Mouse (Mus musculus) cortical plate, adult 2 months (tissue): ENCODE measurements around the gene Rbm20. TPM values are rescaled to one million over a fixed set of nuclear protein-coding genes. Genes with fewer than 3 reads are reported as not detected.

ENCODE experiments used
- H3K27ac ChIP-seq: fragments of 200-500 bp; 2 replicates; pipeline ENCODE4 v1.5.1; 2012; ENCODE audit warnings: low read length, control low read depth, inconsistent platforms; ENCODE audit not compliant: insufficient read depth
- H3K4me1 ChIP-seq: fragments of 200-500 bp; 2 replicates; pipeline ENCODE4 v1.6.1; 2011; ENCODE audit warnings: low read length; ENCODE audit not compliant: control insufficient read depth, insufficient read depth
- H3K4me3 ChIP-seq: fragments of 200-500 bp; 2 replicates; pipeline ENCODE4 v1.5.1; 2011; ENCODE audit warnings: mild to moderate bottlenecking, low read length, control low read depth; ENCODE audit not compliant: insufficient read depth
- CTCF ChIP-seq: fragments of 200-500 bp; IDR thresholded peaks from 2 replicates; pipeline ENCODE4 v1.5.1; 2011; ENCODE audit warnings: mild to moderate bottlenecking, control low read depth, low read length; ENCODE audit not compliant: insufficient read depth; ENCODE audit errors: extremely low read depth
- POLR2A ChIP-seq: fragments of 200-500 bp; IDR thresholded peaks from 2 replicates; pipeline ENCODE4 v1.6.1; 2011; ENCODE audit warnings: mild to moderate bottlenecking, low read length, control low read depth; ENCODE audit not compliant: insufficient read depth; ENCODE audit errors: extremely low read depth
- polyA plus RNA-seq: library from polyadenylated mRNA; depleted of rRNA; stranded (reverse); fragments of >200 nt; gene quantifications from 2 replicates; pipeline ENCODE4 v1.2.3, GENCODE M21; 2012

Gene Rbm20
- polyA plus RNA-seq, 1 experiment = 2.8 TPM

DNA sequence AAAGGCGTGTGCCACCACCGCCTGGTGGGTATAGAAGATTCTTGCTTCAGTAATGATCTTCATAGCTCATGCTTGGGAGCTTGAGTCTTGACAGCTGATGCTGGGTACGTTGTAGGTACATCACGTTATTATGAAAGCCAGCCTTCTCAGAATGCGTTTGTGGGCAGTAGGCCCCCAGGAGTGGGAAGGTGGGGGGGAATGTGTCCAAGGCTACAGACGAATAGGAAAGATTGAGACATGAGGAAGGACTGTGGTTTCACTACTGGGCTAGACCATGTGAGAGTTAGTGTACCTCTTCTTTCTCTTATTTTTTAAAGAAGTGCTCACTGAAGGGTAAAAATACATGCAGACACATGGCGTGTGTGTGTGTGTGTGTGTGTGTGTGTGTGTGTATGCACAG, 8.3 kb upstream of the Rbm20 start:
- H3K4me1 ChIP-seq = no peaks in the 10 kb centered on the region
- H3K27ac ChIP-seq = no peak overlapping the region
- no peak for TF ChIP-seq CTCF
- TF ChIP-seq POLR2A = no peak
- H3K4me3 ChIP-seq = no peak overlapping the region

DNA sequence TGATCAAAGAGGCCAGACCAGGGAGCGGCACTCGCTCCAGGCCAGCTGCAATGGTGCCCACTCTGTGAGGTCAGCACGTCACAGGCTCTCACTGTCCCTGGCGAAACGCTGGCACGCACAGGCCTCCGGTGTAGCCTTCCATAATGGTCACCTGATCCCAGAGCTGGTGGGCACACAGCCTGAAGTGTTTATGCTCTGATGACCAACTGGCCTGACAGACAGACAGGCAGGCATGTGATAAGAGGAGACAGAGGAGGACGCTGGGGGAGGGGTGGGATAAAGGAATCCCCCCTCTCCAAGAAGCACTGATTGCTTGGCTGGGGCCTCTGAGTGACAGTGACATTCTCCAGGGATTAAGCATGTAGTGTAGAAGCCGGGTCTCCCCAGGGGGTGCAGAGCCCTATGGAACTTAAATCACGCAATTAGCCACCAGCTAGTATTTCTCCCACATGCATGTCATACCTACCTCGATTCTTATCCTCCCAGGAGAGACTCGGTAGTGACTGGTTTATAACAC, 6.4 kb upstream of the Rbm20 start:
- no peak overlapping the region for H3K27ac ChIP-seq
- H3K4me1 ChIP-seq = peaks cover 2% of the 10 kb centered on the region; the same call in 1 of the 2 replicates
- no peak for TF ChIP-seq POLR2A
- TF ChIP-seq CTCF = no peak
- H3K4me3 ChIP-seq = no peak overlapping the region

DNA sequence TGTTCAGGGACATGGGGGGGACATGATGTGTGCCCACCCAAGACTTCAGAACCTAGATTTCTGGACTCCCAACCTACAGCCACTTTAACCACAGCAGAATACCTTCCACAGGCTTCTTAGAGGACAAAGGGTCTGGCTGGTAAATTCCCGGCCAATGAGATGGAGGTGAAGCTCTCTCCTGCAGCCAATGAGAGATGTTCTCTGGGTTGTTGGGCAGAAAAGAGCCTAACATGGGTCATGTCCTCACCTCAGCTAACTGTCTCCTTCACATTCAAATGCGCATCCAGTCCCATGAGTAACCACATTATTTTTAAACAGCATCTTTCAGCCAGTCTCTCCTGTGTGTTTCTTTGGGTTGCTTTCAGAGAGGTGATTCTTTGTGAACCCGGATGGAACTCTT, 5.7 kb upstream of the Rbm20 start:
- Histone ChIP-seq H3K4me1 (peaks cover 2% of the 10 kb centered on the region; the same call in 1 of the 2 replicates), H3K27ac (no peak overlapping the region), H3K4me3 (no peak overlapping the region)
- TF ChIP-seq CTCF (no peak), POLR2A (no peak)

DNA sequence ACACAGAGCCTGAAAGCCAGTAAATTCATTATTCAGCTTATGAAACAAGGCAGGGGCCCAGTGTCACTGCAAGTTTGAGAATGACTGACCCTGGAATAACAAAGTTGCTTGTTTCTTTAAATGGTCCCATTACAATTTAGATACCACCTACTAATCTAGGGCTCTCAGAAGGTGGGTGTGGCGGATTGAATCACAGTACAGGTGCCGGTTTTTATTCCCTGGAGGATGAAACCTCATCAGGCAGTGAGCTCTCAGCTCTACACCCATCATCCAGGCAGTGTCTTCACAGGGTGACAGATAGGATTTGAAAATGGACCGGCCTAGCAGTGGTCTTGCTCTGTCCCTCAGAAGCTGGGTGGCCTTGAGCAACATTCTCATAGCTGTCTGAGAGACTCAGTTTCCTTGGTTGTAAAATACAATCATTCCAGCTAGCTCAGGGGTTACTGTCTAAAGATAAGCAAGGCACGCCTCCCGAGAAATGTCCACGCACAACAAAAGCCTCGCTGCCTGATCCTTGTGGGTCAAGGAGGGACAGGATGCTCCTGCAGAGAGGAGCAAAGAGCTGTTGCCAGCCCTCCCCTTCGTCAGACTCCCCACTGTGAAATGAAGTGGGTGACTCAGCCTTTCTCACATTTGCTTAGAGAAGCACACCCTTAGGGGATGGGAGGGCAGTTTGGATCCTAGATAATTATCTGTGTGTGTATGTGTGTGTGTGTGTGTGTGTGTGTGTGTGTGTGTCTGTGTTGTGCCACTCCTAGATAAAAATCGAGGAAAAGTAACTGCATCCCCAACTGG, 2.8 kb upstream of the Rbm20 start:
- TF ChIP-seq CTCF (no peak), POLR2A (no peak)
- no peak overlapping the region for H3K27ac ChIP-seq
- H3K4me3 ChIP-seq = no peak overlapping the region
- peaks cover 2% of the 10 kb centered on the region; the same call in 1 of the 2 replicates for H3K4me1 ChIP-seq

DNA sequence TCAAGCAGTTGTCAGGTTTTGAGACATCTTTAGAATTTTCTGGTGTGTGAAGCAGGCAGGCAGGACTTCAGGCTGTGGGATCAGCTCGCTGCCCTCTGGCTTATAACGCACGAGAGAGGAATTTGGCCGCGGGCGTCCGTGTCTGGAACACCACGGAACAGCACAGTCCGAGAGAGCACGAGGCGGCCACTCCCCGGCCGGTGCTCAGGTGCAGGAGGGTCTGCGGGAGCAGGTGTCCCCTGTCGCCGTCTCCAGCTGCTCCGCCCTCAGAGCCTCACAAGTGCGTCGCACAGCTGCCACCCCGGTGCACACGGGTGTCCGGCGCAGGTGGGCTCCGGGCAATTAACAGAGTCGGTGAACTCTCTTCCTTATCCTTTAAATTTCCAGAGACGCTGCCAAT, 878 bp upstream of the Rbm20 start:
- Histone ChIP-seq H3K27ac (no peak overlapping the region), H3K4me1 (peaks cover 2% of the 10 kb centered on the region; the same call in 1 of the 2 replicates), H3K4me3 (peak overlapping the region; percentile 40; the same call in 1 of the 2 replicates)
- TF ChIP-seq POLR2A (no peak), CTCF (no peak)

DNA sequence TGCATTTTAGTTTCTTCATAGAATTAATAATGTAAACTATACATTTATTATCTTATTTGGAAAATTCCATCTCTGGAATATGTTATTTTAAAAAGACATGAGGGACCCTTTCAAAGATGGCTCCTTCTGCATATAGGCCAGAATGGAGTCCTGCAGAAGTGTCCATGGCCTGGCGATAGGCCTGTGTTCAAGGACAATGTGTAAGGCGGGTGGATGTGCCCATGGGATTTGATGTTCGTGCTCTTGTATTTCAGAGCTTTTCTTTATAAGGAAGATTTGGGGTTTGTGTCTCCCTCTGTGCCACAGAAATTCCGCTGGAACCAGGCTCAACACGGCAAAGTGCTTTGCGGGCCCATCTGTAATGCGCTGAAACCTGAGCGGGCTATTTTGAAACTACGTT, 2.1 kb downstream of the Rbm20 start:
- H3K4me1 ChIP-seq = peaks cover 2% of the 10 kb centered on the region; the same call in 1 of the 2 replicates
- no peak for TF ChIP-seq POLR2A
- TF ChIP-seq CTCF = no peak
- H3K27ac ChIP-seq = no peak overlapping the region
- H3K4me3 ChIP-seq = no peak overlapping the region

DNA sequence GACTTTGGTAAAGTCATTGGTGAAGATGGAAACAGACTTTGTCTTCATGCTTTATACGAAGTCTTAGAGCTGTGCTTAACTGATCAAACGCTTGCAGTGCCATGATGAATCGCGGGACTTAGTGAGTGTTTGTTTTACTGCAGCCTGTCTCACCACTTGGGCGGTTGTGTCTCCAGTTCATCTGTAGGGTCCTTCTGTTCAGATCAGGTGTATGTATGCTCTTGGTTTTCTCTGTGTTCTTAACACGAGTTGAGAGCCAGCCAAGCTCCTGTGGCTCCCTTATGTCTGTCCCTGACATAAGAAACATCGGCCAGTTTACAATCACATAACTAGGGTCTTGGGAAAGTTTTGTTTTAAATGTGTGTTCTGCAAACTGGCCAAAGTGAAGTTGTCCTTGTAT, 2.9 kb downstream of the Rbm20 start:
- Histone ChIP-seq H3K4me1 (peaks cover 2% of the 10 kb centered on the region; the same call in 1 of the 2 replicates), H3K27ac (no peak overlapping the region), H3K4me3 (no peak overlapping the region)
- TF ChIP-seq POLR2A (no peak), CTCF (no peak)

DNA sequence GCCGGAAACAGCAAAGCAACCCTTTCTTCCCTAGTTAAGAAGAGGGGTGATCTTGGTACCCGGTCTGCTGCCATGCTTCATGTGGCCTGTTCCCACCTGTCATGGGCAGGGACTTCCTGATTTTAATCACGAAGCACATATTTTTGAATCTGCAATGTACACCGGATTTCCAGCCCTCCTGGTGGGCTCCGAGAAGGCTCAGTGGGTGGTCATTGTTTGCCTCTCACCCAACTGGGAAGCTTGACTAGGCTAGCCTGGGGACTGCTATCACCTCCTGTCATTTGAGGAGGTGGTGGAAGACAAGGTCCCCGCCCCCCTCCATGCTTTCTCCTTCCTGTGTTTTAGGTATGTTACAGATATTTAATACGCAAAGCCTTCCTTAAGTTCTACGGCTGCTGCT, 5.3 kb downstream of the Rbm20 start:
- no peaks in the 10 kb centered on the region for H3K4me1 ChIP-seq
- TF ChIP-seq CTCF = no peak
- TF ChIP-seq POLR2A = no peak
- no peak overlapping the region for H3K4me3 ChIP-seq
- H3K27ac ChIP-seq = no peak overlapping the region

DNA sequence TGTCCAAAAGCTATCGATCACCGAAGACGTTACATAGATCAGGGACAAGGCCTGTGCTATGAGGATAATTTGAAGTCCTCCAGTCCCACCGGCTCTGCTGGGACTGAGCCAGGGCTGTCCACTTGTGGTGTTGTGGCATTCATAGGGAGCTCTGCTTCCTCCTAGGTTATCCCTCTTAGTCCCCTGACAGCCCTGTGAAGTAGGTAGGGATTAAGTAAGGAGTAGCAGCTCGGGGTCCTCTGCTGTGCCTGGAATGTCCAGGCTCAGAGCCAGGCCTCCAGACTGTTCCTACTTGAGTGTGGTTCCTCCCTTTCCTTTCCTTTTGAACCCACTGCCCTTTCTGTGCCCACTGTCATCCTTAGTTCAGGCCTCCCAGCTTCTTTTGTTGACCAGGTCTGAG, 10.5 kb downstream of the Rbm20 start:
- H3K4me3 ChIP-seq = no peak overlapping the region
- H3K27ac ChIP-seq = no peak overlapping the region
- H3K4me1 ChIP-seq = no peaks in the 10 kb centered on the region
- TF ChIP-seq CTCF (no peak), POLR2A (no peak)

DNA sequence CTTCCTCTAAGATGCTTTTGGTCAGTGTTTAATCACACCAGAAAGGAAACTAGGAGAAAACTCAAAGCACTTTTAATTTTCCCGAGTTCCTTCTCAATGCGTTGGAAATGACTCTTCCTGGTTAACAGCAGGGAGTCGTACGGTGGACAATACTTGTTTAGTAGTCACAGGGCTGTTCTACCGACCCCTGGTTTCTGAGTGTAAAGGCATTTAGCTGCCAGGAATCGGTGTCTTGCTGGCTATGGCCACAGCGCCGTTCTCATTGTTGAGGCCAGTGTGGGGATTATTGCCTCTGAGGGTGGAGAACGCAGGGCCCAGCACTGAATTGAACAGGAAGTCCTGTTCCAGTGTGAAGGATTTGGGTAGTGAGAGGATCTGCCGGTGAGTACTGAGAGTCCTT, 13.7 kb downstream of the Rbm20 start:
- TF ChIP-seq CTCF = no peak
- no peak for TF ChIP-seq POLR2A
- Histone ChIP-seq H3K27ac (no peak overlapping the region), H3K4me3 (no peak overlapping the region), H3K4me1 (no peaks in the 10 kb centered on the region)

DNA sequence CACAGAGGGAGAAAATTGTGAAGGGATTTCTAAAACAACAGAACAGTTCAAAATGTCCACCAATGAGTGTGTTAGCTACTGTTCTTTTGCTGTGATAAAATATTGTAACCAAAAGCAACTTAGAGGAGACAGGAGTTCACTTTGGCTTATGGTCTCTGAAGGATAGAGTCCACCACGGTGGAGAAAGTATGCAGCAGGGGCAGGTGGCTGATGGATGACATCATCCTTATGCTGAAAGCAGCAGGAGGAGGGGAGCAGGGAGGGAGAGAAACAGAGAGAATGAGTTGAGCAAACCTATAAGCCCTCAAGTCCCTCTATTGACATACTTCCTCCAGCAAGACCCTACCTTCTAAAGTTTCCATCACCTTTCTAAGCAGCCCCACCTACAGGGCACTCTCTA, 16.9 kb downstream of the Rbm20 start:
- no peak for TF ChIP-seq POLR2A
- TF ChIP-seq CTCF = no peak
- no peak overlapping the region for H3K27ac ChIP-seq
- H3K4me1 ChIP-seq = no peaks in the 10 kb centered on the region
- no peak overlapping the region for H3K4me3 ChIP-seq
